Mouse (Mus musculus): ENCODE results near the gene Tmem232.
A peak's percentile ranks its signal among the peaks of the same experiment; 100 is the strongest.
"Not testable (repeated sequence)": the region's sequence is repeated elsewhere in the genome, so short reads cannot be mapped to it uniquely, and the experiment has no call there.

The Tmem232 gene

GRCm38 (mm10) chr17:65540441-65541272 lies at the start of gene Tmem232:
TSS of gene Tmem232 (minus strand) at chr17:65540782.
- DNase-seq (ENCODE audit: low read depth) = no peak

DNA sequence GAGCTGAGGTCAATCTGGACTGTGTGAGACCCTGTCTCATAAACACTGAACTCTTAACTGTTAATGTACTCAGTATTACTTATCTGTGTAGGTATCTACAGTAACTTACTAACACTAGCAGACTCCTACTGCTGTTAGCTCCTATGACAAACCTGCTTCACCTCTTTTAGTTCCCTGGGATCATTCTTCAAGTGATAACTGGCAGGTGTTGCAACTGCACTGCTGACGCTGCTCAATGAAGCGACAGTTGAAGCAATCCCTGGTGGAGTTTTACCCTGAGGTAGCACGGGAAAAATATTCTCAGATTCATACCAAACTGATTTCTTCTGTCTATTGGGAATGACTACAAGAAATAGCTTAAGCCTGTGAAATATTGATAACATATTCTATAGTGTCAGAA lies 46.3 kb upstream of the Tmem232 start:
- no peak for DNase-seq (ENCODE audit: low read depth)

DNA sequence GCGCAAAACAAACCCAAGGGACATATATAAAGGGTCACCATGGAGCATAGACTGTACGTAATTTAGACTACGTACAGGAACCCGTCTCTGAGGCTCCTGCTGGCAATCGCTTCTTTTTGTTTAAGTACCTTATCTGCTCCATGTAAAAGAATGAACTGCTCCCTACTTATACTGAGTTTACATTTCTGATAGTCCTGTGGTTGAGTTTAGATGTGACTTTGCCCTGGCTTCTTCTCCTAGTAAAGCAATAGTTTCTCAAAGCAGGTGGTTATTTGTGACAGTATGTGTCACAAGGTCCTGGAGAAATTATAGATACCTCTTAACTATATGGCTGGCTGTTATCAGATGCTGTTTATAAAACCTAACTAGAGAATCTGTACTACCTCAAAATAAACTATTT lies 40.9 kb upstream of the Tmem232 start:
- DNase-seq (ENCODE audit: low read depth) = no peak

- DNase-seq (ENCODE audit: low read depth) = no peak
These were observed 39.2 kb upstream of the Tmem232 start for GRCm38 (mm10) chr17:65579766-65580165.

DNA sequence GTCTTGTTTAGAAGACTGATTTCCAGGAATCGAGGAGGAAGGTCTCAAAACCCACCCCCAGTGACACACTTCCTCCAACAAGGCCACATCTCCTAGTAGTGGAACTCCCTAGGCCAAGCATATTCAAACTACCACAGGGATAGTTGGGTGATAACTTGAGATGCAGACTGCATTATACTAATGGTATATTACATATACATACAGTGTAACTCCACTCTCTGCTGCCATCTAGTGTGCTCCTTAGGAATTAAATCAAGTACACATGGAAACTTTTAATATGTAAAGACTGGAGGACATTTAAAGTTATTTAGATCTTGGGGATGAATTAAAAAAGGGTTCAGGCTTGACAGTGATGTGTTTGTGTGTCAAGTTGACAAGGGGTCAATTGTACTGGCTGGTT lies 34.8 kb upstream of the Tmem232 start:
- DNase-seq (ENCODE audit: low read depth) = peak; percentile 40

DNA sequence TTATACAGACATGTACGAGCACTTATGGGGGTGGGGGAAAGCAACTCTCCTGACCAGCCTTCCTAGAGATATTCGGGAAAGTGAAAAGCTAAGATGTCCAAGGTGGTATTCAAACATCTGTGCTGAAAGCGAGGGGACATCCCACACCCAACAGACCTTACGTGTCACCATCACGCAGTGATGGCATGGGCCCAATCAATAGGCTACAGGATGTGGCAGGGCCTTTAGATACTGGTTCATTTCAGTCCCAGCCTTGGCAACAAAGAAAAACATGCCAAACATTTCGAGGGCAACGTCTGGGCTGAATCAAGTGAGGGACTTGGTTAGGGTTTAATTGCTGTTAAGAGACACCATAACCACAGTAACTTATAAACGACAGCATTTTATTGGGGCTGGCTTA lies 34.3 kb upstream of the Tmem232 start:
- no peak for DNase-seq (ENCODE audit: low read depth)

DNA sequence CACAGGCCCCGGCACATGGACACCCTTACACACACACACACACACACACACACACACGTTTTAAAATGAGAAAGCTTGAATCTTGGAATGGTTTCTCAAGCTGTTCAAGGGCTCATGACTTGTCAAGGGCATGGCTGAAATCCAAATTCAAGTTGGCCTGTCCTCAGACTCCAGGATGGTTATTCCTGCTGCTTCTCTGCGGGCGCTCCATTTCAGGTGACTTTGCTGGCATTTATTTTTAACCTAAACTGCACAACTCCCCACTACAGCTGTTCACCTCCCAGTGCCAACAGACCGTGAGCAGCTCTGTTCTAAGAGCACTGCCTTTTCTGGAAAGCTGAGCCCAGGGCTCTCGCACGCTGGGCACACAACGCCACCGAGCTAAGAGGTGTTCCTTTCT lies 31.3 kb upstream of the Tmem232 start:
- no peak for DNase-seq (ENCODE audit: low read depth)

- DNase-seq (ENCODE audit: low read depth) = no peak
These were observed 30.9 kb upstream of the Tmem232 start for GRCm38 (mm10) chr17:65571466-65571865.

GRCm38 (mm10) chr17:65564189-65564588 lies 23.6 kb upstream of the Tmem232 start:
- DNase-seq (ENCODE audit: low read depth) = no peak

DNA sequence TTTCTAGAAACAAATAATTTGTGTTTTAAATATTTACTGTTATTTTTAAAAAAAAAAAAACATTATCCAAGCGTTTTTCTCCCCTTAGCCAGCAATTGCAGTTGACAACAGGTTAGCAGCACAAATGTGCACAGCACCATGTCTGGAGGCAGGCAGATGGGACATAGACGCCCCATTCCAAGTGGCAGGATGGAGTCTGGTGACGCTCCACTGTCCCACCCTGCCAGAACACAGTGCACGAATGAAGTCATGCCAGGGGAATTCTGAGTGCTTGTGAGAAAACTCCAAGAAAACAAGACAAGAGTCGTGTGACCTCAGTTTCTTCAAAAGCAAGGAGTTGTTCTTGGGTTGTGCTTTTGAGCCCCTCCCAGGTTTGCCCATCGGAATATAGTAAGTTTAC lies 22.8 kb upstream of the Tmem232 start:
- no peak for DNase-seq (ENCODE audit: low read depth)

- peak; percentile 65 for DNase-seq (ENCODE audit: low read depth)
These were observed 22.2 kb upstream of the Tmem232 start for GRCm38 (mm10) chr17:65562761-65563160.

DNA sequence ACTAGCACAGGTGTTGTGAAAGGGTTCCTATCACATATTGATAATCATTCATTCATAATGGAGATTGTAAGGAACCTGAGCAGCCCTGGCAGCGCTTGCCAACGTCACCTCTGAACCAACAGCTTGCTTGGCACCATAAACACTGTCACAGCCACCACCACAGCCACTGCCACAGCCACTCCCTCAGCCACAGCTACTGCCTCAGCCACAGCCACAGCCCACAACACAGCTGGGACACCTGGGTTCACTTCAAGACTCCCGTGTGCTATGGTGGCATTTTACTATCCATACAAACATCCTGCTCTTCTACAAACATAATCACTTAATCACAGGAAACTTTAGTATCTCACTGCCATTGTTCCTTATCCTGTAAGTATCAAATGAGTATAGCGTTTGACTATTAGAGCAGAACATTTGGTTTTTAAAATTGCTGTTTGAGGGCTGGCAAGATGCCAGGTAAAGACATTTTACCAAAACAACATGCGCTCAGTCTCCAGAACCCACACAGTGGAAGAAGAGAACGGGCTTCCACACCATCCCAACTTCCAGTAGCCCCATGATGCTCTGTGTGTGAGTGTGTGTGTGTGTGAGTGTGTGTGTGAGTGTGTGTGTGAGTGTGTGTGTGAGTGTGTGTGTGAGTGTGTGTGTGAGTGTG lies 20.9 kb upstream of the Tmem232 start:
- no peak for DNase-seq (ENCODE audit: low read depth)

DNA sequence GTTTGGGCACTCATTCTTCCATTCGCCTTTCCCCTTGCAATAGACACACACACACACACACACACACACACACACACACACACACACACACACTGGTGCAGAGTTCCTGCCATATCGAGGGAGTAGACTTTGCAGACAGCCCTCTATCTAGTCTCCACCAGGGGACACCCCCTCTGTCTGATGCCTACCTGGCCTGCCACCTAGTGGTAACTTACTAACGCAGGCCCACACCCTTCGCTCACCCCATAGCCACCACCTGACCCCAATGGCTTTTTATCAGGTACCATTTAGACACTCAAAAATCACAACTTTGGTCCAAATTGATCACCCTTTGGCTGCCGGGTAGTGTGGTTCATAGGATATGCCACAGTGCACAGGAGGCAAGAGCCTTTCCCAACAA lies 18.7 kb upstream of the Tmem232 start:
- no peak for DNase-seq (ENCODE audit: low read depth)

GRCm38 (mm10) chr17:65558788-65559187 lies 18.2 kb upstream of the Tmem232 start:
- no peak for DNase-seq (ENCODE audit: low read depth)

GRCm38 (mm10) chr17:65558217-65558616 lies 17.6 kb upstream of the Tmem232 start:
- DNase-seq (ENCODE audit: low read depth) = peak; percentile 62

GRCm38 (mm10) chr17:65557212-65557611 lies 16.6 kb upstream of the Tmem232 start:
- DNase-seq (ENCODE audit: low read depth) = no peak

DNA sequence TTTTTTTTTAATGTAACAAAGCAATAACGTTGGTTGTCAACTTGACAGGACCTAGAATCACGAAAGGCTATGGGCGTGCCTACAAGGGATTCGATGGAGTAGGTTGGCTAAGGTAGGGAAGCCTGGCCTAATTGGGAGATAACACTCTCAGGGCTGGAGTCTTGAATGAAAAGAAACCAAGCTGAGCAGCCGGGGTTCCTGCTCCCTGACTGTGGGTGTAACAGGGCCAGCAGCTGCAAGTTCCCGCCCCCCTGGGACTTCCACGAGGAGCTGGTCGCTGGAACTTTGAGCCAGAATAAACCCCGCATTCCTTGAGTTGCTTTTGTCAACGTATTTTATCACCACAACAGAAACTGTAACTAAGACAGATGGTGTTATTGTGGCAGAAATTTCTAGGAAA lies 16.2 kb upstream of the Tmem232 start:
- DNase-seq (ENCODE audit: low read depth) = no peak

- no peak for DNase-seq (ENCODE audit: low read depth)
These were observed 11.9 kb upstream of the Tmem232 start for GRCm38 (mm10) chr17:65552426-65552997.

- DNase-seq (ENCODE audit: low read depth) = no peak
These were observed 9.8 kb upstream of the Tmem232 start for GRCm38 (mm10) chr17:65550357-65550756.

DNA sequence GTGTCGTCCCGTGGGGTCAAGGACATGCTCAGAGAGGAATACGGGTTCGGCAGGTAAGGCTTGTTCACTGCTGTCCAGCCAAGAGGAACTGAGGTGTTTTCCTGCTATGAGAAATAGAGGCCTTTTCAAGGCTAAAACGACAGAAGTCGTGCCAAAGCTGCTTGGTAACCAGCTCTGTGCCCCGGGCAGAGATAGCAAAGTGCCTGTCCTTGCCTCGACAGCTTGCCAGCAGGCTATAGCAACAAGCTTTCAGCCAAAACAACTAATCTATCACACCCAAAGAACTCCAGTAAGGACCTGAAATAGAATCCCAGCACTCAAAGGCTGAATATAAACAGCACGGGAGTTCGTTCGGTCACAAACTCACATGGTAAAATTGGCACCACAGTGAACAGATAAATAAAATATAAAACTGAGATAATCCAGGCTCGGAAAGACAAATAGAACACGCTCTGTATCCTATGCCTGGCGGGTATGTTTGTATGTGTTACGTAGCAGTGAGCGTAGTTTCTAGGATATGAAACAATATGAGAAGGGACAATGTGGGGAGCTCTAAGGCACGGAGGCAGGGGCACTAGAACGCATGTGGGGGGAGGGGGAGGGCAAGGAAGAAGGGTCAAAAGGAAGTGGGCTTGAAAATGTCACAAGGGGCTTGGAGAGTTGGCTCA lies 8.2 kb upstream of the Tmem232 start:
- no peak for DNase-seq (ENCODE audit: low read depth)

DNA sequence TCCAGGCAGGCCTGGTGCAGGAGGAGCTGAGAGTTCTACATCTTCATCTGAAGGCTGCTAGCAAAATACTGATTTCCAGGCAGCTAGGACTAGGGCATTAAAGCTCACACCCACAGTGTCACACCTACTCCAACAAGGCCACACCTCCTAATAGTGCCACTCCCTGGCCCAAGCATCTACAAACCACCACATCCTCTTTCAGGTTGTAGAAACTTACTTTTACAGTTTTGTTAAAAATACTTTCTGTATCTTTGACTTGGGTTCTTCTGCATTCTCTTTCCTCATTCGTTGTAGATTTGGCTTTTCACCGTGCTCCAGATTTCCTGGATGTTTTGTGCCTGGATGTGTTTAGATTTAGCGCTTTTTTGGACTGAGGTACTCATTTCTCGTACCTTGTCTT lies 5.6 kb upstream of the Tmem232 start:
- not testable (repeated sequence) for DNase-seq (ENCODE audit: low read depth)

DNA sequence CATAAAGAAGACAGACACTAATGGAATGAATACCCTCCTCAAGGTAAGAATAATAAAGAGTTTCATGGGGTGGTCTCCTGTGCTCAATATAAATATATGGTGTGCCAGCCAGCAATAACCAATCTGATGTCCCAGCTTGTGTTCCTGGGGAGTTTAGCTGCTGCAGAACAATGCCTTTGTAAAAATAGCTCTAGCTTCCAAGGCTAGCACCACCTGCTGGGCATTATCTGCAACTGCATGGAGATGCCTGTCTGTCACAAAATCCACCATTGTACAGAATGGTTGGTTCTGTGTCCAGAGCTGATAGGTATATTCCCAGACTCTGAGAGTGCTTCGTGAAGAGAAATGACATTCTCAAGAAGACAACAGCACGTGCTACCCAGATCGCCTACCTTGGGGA lies 4.4 kb downstream of the Tmem232 start:
- DNase-seq (ENCODE audit: low read depth) = no peak

DNA sequence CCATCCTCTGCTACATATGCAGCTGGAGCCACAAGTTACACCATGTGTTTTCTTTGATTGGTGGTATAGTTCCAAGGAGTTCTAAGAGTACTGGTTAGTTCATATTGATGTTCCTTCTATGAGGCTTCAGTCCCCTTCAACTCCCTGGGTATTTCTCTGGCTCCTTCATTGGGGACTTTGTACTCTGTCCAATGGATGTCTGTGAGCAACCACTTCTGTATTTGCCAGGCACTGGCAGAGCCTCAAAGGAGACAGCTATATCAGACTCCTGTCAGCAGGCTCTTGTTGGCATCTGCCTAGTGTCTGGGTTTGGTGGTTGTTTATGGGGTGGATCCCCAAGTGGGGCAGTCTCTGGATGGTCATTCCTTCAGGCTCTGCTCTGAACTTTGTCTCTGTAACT lies 8.2 kb downstream of the Tmem232 start:
- DNase-seq (ENCODE audit: low read depth) = not testable (repeated sequence)
